Mouse (Mus musculus): ENCODE measurements around the gene Irak4.

Gene Irak4

GRCm38 (mm10) chr15:94543409-94544051, at the start of gene Irak4, which contains the start of gene Pus7l:
Gene Irak4 (plus strand): TSS chr15:94543643.
Gene Pus7l (minus strand): TSS chr15:94543547.
- DNase-seq (ENCODE audit: low read depth, low spot score) = peak; percentile 97

- DNase-seq (ENCODE audit: low read depth, low spot score) = peak; percentile 9
These were observed 49.0 kb upstream of the Irak4 start for GRCm38 (mm10) chr15:94494445-94494844.

GRCm38 (mm10) chr15:94495936-94496335, 47.5 kb upstream of the Irak4 start:
- DNase-seq (ENCODE audit: low read depth, low spot score) = peak; percentile 8

- DNase-seq (ENCODE audit: low read depth, low spot score) = no peak
These were observed 44.2 kb upstream of the Irak4 start for GRCm38 (mm10) chr15:94499260-94499659.

- DNase-seq (ENCODE audit: low read depth, low spot score) = no peak
These were observed 39.8 kb upstream of the Irak4 start for GRCm38 (mm10) chr15:94503451-94504215.

- DNase-seq (ENCODE audit: low read depth, low spot score) = no peak
These were observed 25.4 kb upstream of the Irak4 start for GRCm38 (mm10) chr15:94517913-94518491.

- DNase-seq (ENCODE audit: low read depth, low spot score) = peak; percentile 83
These were observed 23.1 kb upstream of the Irak4 start for GRCm38 (mm10) chr15:94520205-94520900.

GRCm38 (mm10) chr15:94520959-94521358, 22.5 kb upstream of the Irak4 start:
- DNase-seq (ENCODE audit: low read depth, low spot score) = no peak

- DNase-seq (ENCODE audit: low read depth, low spot score) = no peak
These were observed 20.2 kb upstream of the Irak4 start for GRCm38 (mm10) chr15:94523251-94523650.

GRCm38 (mm10) chr15:94524956-94525355, 18.5 kb upstream of the Irak4 start:
- no peak for DNase-seq (ENCODE audit: low read depth, low spot score)

- no peak for DNase-seq (ENCODE audit: low read depth, low spot score)
These were observed 12.9 kb upstream of the Irak4 start for GRCm38 (mm10) chr15:94530519-94530918.

GRCm38 (mm10) chr15:94532306-94532705, 11.1 kb upstream of the Irak4 start:
- no peak for DNase-seq (ENCODE audit: low read depth, low spot score)

GRCm38 (mm10) chr15:94532956-94533355, 10.5 kb upstream of the Irak4 start:
- DNase-seq (ENCODE audit: low read depth, low spot score) = no peak

- no peak for DNase-seq (ENCODE audit: low read depth, low spot score)
These were observed 7.9 kb upstream of the Irak4 start for GRCm38 (mm10) chr15:94535521-94535920.

GRCm38 (mm10) chr15:94539296-94539695, 4.1 kb upstream of the Irak4 start:
- no peak for DNase-seq (ENCODE audit: low read depth, low spot score)

GRCm38 (mm10) chr15:94542567-94543408, 655 bp upstream of the Irak4 start:
- no peak for DNase-seq (ENCODE audit: low read depth, low spot score)

- DNase-seq (ENCODE audit: low read depth, low spot score) = peak; percentile 16
These were observed 701 bp downstream of the Irak4 start for GRCm38 (mm10) chr15:94544052-94544636.

- DNase-seq (ENCODE audit: low read depth, low spot score) = no peak
These were observed 1.4 kb downstream of the Irak4 start for GRCm38 (mm10) chr15:94544844-94545243.

- DNase-seq (ENCODE audit: low read depth, low spot score) = no peak
These were observed 10.1 kb downstream of the Irak4 start for GRCm38 (mm10) chr15:94553536-94553935.

- DNase-seq (ENCODE audit: low read depth, low spot score) = peak; percentile 94
These were observed 14.0 kb downstream of the Irak4 start for GRCm38 (mm10) chr15:94557442-94557841.
